Mouse (Mus musculus) kidney, postnatal 14 days (tissue): ENCODE measurements around the gene Ift172.
A peak's percentile ranks its signal among the peaks of the same experiment; 100 is the strongest.
"Not testable (repeated sequence)": the region's sequence is repeated elsewhere in the genome, so short reads cannot be mapped to it uniquely, and the experiment has no call there.

Experiments used
- DNase-seq: peaks from one replicate; pipeline ENCODE4 v3.0.0; 2022; ENCODE audit warnings: mixed read lengths

The Ift172 gene

DNA sequence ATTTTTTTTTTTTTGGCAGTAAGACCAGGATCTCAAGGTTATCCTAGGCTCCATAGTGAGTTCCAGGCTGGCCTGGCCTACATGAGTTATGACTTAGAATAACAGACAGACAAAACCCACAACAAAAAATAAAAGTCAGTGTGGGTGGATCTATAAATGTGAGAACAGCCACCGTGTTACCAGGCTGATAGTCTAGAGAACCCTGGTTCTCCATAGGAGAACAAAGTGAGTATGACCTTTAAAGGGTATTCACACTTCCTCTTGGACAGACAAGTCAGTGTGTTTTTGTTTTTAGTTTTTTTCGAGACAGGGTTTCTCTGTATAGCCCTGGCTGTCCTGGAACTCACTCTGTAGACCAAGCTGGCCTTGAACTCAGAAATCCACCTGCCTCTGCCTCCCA, 34.9 kb downstream of the Ift172 start:
- no peak for DNase-seq

DNA sequence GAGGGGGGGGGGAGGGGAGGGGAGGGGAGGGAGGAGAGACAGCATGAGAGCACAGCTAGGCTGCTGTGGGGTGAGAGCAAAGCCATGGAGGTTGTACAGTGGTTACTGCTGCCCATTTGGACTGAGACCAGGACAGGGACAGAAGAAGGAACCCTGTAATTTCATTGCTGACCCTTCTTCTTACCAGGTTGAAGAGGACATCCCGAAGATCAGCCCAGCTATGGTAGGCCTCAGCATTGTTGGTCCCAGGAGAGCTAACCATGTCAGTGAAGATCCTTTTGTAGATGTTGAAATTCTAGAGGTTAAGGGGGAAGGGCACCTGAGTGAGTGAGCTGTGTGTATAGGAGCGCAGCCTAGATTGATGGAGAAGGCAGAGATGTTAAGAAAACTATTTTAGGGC, 35.5 kb downstream of the Ift172 start:
- DNase-seq, result no peak

DNA sequence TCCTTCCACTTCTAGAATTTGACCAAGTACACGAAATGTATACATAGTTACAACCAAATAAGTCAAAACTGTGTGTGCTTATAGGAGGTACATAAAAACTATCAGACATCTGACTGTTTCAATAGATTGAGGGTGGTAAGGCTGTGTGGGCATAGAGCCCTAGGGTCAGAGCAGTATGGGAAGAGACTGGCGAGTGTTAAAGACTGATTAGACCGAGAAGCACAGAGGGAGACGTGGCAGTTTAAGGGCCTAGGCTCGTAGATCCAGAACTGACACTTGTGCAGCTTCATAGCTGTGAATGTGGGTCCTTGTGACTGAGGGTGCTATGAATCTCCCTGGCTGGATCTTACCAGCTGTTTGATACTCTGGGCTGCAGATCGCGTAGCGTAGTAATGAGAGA, 36.0 kb downstream of the Ift172 start:
- no peak for DNase-seq

- DNase-seq, result peak; percentile 50
These were observed 36.5 kb downstream of the Ift172 start for GRCm38 (mm10) chr5:31254452-31254851.

DNA sequence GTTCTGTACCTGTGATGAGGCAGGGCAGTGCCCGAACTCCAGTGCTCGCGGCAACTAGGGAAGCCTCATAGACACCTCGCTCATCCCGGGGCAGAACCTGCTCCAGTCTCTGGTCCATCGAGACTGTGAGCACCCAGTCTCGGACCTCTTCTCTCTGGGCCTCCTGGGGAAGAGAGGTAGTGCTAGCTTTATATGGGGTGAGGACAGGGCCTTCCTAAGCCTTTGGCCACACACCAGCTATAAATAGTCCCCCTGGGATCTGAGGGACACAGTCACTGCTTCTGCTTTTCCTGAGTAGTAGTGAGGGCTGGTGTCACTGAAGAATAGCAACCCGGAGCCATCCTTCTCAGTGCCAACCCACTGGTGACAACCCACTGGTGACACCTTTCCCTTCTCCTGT, 37.1 kb downstream of the Ift172 start:
- no peak for DNase-seq

DNA sequence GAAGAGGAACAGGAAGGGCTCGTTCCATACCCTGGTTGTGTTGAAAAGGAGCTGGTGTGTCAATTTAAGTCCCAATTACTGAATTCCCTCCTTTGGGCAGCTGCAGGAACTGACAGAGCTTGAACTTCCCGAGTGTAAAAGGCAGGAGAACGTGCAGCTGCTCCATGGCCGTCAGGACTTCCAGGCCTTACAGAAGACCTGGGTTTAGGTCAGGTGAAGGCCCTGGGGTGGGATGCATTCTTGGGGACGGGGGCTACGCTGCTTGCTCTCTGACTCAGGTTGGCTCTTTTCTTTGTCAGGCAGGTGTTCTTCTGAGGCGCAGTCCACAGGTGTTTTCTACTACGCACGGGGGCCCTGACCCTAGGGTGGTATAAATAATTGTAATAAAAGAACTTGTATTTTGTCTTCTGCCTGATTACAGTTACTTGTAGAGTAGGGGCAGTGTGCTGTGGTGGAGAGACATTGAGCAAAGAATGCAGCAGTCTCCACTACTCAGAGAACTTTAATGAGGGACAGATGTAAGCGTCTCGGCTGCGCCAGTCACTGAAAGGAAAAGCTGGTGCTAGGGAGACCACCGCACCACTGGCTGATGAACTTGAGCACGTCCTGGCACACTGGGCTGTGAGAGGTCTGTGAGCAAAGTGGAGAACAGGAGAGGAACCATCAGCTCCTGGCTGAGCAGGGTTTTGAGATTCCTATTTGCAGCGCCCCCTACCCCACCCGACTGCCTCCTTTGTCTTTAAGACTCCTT, 37.9 kb downstream of the Ift172 start:
- no peak for DNase-seq

- DNase-seq, result no peak
These were observed 38.8 kb downstream of the Ift172 start for GRCm38 (mm10) chr5:31252151-31252550.

DNA sequence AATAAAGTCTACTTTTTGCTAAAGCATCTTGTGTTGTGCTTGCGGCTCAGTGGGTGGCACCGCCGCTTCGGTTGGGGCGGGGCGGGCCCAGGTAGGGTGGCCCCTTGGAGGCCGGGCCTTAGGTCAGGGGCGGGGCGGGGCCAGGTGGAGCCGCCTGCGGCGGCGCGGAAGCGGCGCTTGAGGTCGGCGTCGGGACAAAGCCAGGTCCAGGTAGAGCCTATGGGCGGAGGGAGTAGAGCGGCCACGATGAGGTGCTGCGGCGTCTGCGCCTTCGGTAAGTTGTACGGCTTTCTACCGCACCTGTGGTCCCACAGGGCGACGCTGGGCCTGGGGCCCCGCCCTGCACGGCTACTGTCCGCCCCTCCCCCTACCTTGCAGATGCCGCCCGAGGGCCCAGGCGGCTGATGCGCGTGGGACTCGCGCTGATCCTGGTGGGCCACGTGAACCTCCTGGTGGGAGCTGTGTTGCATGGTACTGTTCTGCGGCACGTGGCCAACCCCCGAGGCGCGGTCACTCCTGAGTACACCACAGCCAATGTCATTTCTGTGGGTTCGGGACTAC, 39.3 kb downstream of the Ift172 start, which contains the start of gene Krtcap3:
Krtcap3 (plus strand) TSS at position 151 of the 561 bp plus-strand sequence.
- peak; percentile 82 for DNase-seq

GRCm38 (mm10) chr5:31250716-31251115, 40.2 kb downstream of the Ift172 start:
- no peak for DNase-seq

- DNase-seq, result no peak
These were observed 48.7 kb downstream of the Ift172 start for GRCm38 (mm10) chr5:31242191-31242590.

DNA sequence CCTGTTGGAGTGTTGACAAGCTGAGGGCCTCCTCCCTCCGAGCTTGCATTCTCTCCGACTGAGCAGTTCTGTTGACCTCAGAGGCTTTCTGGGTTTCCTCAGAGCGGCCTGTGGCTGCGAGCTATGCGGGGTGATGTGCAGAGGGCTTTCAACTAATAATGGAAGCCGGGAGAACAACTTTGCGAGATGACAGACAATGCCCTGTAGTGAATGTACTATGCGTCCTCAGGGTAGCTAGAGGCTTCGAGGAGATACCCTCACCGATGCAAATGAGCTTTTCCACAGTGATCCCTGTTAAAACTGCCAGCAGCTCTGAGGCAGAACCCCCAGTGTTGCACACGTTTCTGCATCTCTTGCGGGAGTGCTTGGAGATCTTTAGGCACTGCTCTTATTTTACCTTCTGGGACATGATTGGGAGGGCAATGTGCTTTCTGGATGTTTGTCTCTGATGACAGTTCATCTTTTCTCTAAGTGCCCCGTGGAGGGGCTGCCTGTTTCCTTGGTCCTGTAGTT, 49.3 kb downstream of the Ift172 start:
- DNase-seq, result no peak

DNA sequence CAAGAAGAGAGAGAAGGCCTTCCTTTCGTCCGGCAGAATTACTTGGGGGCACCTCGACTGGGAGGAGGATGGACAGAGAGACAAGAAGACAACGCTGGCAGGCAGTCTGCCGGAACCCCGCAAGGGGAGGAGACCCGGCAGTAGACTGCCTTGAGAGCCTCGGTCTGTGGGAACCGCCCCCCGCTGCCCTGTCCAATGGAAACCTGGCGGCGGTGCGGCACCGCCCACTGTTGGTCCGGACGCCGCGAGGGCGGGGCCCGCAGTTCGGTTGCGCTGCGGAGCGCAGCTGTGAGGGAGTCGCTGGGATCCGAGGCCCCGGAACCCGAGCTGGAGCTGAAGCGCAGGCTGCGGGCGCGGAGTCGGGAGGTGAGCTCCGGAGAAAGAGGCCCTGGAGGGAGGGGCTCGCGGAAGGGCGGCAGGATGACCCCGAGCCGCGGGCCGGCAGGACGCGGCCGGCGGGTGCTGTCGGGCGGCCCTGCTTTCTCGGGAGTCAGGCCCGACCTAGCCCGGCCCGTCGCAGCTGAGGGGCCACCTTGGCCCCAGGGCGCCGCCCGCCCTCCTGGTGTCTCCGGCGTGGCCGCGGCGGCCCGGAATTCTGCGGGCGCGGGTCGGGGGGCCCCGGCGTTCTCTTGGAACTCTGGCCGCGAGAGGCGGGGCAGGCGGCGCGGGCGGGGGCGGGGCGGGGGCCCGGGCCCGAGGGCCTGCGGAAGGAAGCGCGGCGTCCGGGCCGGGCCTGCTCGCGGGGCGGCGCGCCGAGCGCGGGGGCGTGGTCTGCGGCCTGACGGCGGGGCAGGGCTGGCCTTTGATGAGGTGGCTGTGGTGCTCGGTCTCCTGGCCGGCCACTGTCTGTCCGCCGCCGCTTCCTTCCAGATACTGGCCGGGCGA, 50.0 kb downstream of the Ift172 start, which contains the start of the genes Nrbp1 and Gm9970:
Nrbp1 (plus strand) TSS at position 228 of the 885 bp plus-strand sequence.
Gm9970 (minus strand) TSS at position 596 of the 885 bp plus-strand sequence.
- peak; percentile 98 for DNase-seq

DNA sequence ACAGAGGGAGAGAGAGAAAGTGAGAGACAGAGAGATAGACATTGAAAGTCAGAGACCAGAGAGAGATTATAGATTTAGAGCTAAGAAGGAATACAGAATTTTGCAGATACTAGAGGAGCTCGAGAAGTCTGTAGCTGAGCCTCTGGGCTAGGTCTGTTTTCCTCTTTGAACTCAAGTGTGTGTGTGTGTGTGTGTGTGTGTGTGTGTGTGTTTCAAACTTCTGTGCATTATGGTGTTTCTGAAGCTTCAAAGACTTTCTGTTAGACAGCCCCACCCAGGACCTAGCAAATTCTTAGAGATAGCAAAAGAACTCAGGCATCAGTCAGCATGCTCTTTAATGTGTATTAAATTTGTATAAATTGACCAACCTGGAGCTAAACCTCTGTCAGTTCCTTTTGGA, 64.3 kb downstream of the Ift172 start:
- DNase-seq, result no peak

DNA sequence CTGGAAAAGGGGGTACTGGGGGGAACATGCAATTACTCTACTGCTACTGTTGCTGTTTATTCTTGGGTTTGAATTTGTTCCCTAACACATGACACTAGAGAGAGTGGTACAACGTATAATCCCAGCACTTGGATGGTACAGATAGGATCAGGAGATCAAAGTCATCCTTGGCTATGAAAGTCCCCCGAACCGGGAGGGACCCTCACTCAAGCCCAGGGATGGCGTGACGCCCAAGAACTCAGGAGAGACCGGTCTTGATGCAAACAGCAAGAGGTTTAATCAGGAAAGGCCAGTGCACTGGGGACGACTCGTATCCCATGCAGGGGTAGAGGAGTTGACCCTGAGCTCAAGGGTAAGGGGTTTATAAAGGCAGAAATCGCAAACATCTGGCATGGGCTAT, 68.2 kb downstream of the Ift172 start:
- no peak for DNase-seq

DNA sequence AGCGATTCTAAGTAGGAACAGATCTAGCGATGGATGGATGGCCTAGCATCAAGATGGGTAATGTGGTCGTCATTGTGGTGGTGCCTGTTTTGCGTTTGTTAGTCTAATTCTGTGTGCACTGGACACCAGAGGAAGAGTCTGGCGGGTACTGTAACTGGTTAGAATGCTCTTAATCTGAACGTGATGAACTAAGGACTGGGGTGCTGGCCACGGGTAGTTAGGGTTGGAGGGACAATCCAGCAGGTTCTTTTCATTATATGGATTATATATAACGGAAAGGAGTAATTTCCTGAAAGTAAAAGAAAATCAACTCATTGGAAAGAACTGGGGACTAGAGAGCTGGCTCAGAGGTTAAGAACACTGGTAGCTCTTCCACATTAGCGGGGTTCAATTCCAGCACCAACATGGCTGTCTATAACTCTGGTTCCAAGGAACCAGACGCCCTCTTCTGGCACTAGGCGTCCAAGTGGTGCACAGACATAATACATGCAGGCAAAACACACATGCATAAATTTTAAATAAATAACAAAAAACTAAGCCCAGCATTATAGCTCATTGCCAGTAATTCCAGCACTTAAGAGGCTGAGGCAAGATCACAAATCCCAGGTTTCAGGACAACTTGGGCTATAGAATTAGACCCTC, 69.5 kb downstream of the Ift172 start:
- DNase-seq, result peak; percentile 57

DNA sequence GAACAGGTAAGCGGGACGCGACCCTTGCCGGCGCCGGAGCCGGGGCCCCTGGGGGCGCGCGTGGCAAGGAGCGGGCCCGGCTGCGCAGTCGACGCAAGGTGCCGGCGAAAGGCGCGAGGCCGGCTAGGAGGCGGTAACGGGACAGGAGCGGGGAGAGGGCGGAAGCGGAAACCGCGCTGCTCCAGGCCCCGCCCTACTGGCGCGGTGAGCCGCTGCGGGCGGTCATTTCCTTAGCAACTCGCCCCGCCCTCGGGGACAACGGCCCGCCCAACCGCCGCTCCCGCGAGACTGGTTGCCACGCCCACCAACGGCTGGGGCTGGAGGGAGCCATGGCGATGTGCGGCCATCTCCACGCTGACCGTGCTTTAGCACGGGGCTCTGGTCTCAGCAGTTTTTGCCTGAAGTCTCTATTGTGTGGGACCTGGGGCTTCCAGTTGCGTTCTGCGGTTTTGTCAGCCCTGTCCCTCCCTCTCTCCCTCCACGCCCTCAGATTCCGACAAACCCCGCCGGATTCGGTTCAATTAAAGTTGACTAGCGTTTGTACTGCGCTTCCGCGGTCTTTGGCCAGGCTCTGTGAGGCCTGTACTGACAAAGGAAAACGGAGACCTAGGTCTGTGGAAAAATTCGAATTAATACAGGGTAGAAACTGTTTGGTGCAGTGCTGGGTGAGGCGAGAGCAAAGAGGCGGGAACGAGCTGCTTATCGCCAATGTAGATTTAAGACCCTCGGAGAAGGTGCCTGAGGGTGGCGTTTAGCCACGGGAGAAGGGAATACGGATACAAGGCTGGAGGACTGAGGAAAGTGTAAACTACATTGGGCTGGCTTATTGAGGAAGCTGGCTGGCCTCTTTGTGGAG, 70.2 kb downstream of the Ift172 start, which contains the start of gene Ppm1g:
Ppm1g (minus strand) TSS at position 240 of the 856 bp plus-strand sequence.
- peak; percentile 99 for DNase-seq

DNA sequence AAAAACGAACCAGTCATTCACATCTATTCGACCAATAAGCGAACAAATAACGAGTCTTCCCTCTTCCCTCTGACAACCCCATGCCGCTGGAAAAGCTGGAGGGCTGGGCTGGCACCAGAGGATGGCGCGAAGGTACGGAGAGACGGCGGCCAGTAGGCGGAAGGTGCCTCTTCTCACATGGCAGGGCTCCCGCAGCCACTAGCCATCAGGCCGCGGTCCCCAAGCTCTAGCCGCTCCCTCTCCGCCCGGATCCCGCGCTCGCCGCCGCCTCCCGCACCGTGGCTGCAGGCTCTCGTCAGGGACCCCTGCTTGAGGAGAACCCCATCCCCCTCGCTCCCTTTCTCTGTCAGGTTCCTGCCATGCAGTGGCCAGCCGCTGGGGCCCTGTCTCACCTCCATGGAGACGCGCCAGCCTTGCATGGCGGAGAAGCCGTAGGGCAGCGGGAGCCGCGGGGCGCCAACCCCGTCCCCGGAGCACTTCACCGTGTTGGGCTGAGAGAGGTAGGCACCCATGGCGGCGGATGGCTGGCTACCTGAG, 70.9 kb downstream of the Ift172 start:
- no peak for DNase-seq

GRCm38 (mm10) chr5:31219474-31219873, 71.4 kb downstream of the Ift172 start:
- DNase-seq, result no peak

- no peak for DNase-seq
These were observed 71.8 kb downstream of the Ift172 start for GRCm38 (mm10) chr5:31219070-31219469.

DNA sequence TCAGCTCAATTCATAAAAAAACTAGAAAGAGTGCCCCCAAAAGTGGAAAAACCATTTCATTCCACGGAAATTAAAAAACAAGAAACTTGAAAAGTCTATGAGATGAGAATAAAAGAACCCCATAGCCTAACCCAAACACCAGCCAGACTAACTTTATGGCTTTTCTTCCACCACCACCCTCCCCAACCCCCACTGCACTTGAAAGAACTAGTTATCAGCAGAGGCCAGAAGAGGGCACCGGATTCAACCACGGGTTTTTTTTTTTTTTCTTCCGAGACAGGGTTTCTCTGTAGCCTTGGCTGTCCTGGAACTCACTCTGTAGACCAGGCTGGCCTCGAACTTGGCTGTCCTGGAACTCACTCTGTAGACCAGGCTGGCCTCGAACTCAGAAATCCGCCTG, 72.6 kb downstream of the Ift172 start:
- no peak for DNase-seq

DNA sequence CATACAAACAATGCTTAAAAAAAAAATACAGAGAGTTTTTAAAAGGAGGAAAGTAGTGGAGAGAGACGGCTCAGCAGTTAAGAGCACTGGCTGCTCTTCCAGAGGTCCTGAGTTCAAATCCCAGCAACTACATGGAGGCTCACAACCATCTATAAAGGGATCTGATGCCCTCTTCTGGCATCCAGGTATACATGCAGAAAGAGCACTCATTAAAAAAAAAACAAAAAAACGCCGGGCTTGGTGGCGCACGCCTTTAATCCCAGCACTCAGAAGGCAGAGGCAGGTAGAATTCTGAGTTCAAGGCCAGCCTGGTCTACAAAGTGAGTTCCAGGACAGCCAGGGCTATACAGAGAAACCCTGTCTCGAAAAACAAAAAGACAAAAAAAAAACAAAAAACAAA, 74.4 kb downstream of the Ift172 start:
- not testable (repeated sequence) for DNase-seq
